Comparison of ENCODE assay signal across 8 mouse cellular contexts in the genomic region with DNA sequence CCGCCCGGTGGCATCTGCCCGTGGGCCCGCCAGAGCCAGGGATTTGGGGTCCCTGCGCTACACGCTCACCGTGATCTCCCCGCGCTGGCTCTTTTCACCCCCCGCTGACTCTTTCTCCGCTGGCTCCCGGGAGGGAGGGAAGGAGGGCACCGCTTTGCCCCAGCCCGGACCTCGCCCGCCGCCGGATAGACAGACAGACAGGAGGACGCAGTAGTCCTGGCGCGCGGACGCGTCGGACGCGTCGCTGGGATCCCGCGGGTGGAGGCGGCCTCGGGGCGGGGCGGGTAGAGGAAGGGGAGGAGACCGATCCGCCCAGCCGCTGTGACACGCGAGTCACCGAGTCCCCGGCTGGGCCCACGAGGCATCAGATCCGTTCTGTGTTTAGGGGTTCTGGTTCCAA. TPM values are rescaled to one million over a fixed set of nuclear protein-coding genes. Genes with fewer than 3 reads are reported as not detected.
DNase-seq lines count a peak whose midpoint lies in the region; ATAC-seq and TF ChIP-seq lines count a peak whose summit lies in the region.

No protein-coding gene starts in this region.

- WGBS in heart, postnatal 0 days = 1% methylated on average over 42 of the region's 43 CpGs

- no peak for ATAC-seq in heart, postnatal 0 days (ENCODE audit: insufficient read depth, low read depth)

- H3K4me1 ChIP-seq in E14TG2a.4 (replicated peaks; ENCODE audit: low read depth, low read length) = peaks cover 57% of the 10 kb centered on the region
- H3K4me1 ChIP-seq in embryonic fibroblast, embryonic 13.5 days (ENCODE audit: control insufficient read depth, insufficient read depth, low read length) = no peaks in the 10 kb centered on the region
- peaks cover 11% of the 10 kb centered on the region; the same call in 1 of the 2 replicates for H3K4me1 ChIP-seq in heart, postnatal 0 days (ENCODE audit: control insufficient read depth, insufficient read depth)

- DNase-seq in adrenal gland, postnatal 14 days = peak; percentile 85
- DNase-seq in heart, postnatal 0 days (ENCODE audit: low spot score) = no peak
- DNase-seq in layer of hippocampus, postnatal 25 days (ENCODE audit: extremely low spot score in 1 of 2, low spot score in 1 of 2) = peak; percentile 73 to 74
- DNase-seq in lung, postnatal 10 days = peak; percentile 51
- DNase-seq in right cerebral cortex, postnatal 36 days (ENCODE audit: low spot score in 2 of 2) = peak; percentile 75 to 76
- DNase-seq in ovary, postnatal 10 days (ENCODE audit: low spot score) = no peak

- TF ChIP-seq POLR2A in embryonic fibroblast, embryonic 13.5 days (IDR thresholded peaks at IDR 0.05; ENCODE audit: low read depth, low read length) = no peak

- TF ChIP-seq EP300 in heart, postnatal 0 days (IDR thresholded peaks at IDR 0.05; ENCODE audit: low read depth) = no peak

- peak overlapping the region; percentile 52 for H3K4me2 ChIP-seq in heart, postnatal 0 days (ENCODE audit: low read depth, low read length)

- H3K9ac ChIP-seq in heart, postnatal 0 days (replicated peaks; ENCODE audit: low read depth, low read length) = no peak overlapping the region

- H3K27ac ChIP-seq in embryonic fibroblast, embryonic 13.5 days (ENCODE audit: insufficient read depth, low read length) = no peak overlapping the region
- no peak overlapping the region for H3K27ac ChIP-seq in heart, postnatal 0 days (ENCODE audit: low read depth)

- H3K36me3 ChIP-seq in E14TG2a.4 (ENCODE audit: insufficient read depth, low read length) = no peaks in the 10 kb centered on the region
- H3K36me3 ChIP-seq in heart, postnatal 0 days (replicated peaks; ENCODE audit: control insufficient read depth, insufficient read depth, low read length) = no peaks in the 10 kb centered on the region

- H3K27me3 ChIP-seq in E14TG2a.4 (ENCODE audit: insufficient read depth, low read length) = peaks cover 72% of the 10 kb centered on the region
- H3K27me3 ChIP-seq in heart, postnatal 0 days (ENCODE audit: control insufficient read depth, insufficient read depth, low read length) = peaks cover 87% of the 10 kb centered on the region

- peak overlapping the region; percentile 76 for H3K4me3 ChIP-seq in E14TG2a.4 (replicated peaks; ENCODE audit: low read length)
- H3K4me3 ChIP-seq in embryonic fibroblast, embryonic 13.5 days (ENCODE audit: insufficient read depth, low read length) = peak overlapping the region; percentile 14; the same call in 1 of the 2 replicates
- H3K4me3 ChIP-seq in heart, postnatal 0 days (ENCODE audit: low read depth, low read length) = peak overlapping the region; percentile 39

- TF ChIP-seq CTCF in E14TG2a.4 (conservative IDR thresholded peaks at IDR 0.05; ENCODE audit: low read length) = no peak
- no peak for TF ChIP-seq CTCF in embryonic fibroblast, embryonic 13.5 days (IDR thresholded peaks at IDR 0.05; ENCODE audit: borderline replicate concordance, insufficient read depth, low read length)
- no peak for TF ChIP-seq CTCF in heart, postnatal 0 days (IDR thresholded peaks at IDR 0.05; ENCODE audit: low read depth)

- no peaks in the 10 kb centered on the region for H3K9me3 ChIP-seq in E14TG2a.4 (ENCODE audit: low read length)
- H3K9me3 ChIP-seq in heart, postnatal 0 days (replicated peaks; ENCODE audit: control insufficient read depth, low read length) = no peaks in the 10 kb centered on the region

RNA-seq across cellular contexts. Expression of gene Dtx1, which starts 0.3 kb away (rescaled TPM):
- total RNA-seq in adrenal gland, postnatal 14 days (2021) = 7.3 and 8.0 TPM in 2 replicates
- not detected in 2 replicates for polyA plus RNA-seq in embryonic fibroblast, embryonic 13.5 days (2011; ENCODE audit: insufficient read length, low read depth, missing spikeins)
- total RNA-seq in heart, postnatal 0 days (2014; rRNA removed; ENCODE audit: low replicate concordance) = 1.7 and 13.8 TPM in 2 replicates
- polyA plus RNA-seq in heart, postnatal 0 days (2015; fragmentation: Nextera tagmentation; extraction: Ambion mirVana) = 0.30 and 0.48 TPM in 2 replicates
- 10 to 100 TPM; 67.2 to 78.5 TPM for total RNA-seq in layer of hippocampus, postnatal 25 days (2021)

RNA-seq across cellular contexts. Expression of gene Oas2, which starts 38.2 kb away (rescaled TPM):
- total RNA-seq in adrenal gland, postnatal 14 days (2021) = 0.08 and 0.30 TPM in 2 replicates
- 0.28 and 0.61 TPM in 2 replicates for polyA plus RNA-seq in embryonic fibroblast, embryonic 13.5 days (2011; ENCODE audit: insufficient read length, low read depth, missing spikeins)
- 1.1 TPM in 1 of 2 replicates, not detected in the other for total RNA-seq in heart, postnatal 0 days (2014; rRNA removed; ENCODE audit: low replicate concordance)
- polyA plus RNA-seq in heart, postnatal 0 days (2015; fragmentation: Nextera tagmentation; extraction: Ambion mirVana) = 0.15 and 0.25 TPM in 2 replicates
- total RNA-seq in layer of hippocampus, postnatal 25 days (2021) = under 1 TPM in 1 of 2 experiments, not detected in 1; 0.10 TPM

Comparison
In these comparisons a context has a peak if more than half of its experiments do, and no peak if none do; other contexts are left out.
1. H3K4me3 ChIP-seq: peak in every context shown above with its lines; median percentile 76 in E14TG2a.4; 39 in heart, postnatal 0 days; 14 in embryonic fibroblast, embryonic 13.5 days.
2. DNase-seq: peak in adrenal gland, postnatal 14 days (single experiment), layer of hippocampus, postnatal 25 days (2 of 2), lung, postnatal 10 days (single experiment) and right cerebral cortex, postnatal 36 days (2 of 2); none in heart, postnatal 0 days (single experiment) and ovary, postnatal 10 days (single experiment).